Mouse (Mus musculus): ENCODE data around the gene Hivep2. TPM values are rescaled to one million over a fixed set of nuclear protein-coding genes. Genes with fewer than 3 reads are reported as not detected.
A peak's percentile ranks its signal among the peaks of the same experiment; 100 is the strongest.

Gene Hivep2
- total RNA-seq, 2 experiments from 2014 or later: 43.3 to 46.8 TPM

- intact Hi-C loops (cut with DNase I; ENCODE audit: low total_unique reads): loop anchor here (10.0 kb wide), 1 partner anchor 226 kb away; the partner anchor contains the start of gene Hivep2
- DNase-seq: no peak
These were observed 225.3 kb downstream of the Hivep2 start for GRCm38 (mm10) chr10:14191202-14191601.

GRCm38 (mm10) chr10:14192156-14192555 lies 226.3 kb downstream of the Hivep2 start:
- no peak for DNase-seq
- intact Hi-C loops (cut with DNase I; ENCODE audit: low total_unique reads): loop anchor here (10.0 kb wide), 1 partner anchor 227 kb away; the partner anchor contains the start of gene Hivep2

- intact Hi-C loops (cut with DNase I; ENCODE audit: low total_unique reads): loop anchor here (10.0 kb wide), 1 partner anchor 229 kb away; the partner anchor contains the start of gene Hivep2
- no peak for DNase-seq
These were observed 227.8 kb downstream of the Hivep2 start for GRCm38 (mm10) chr10:14193702-14194101.

GRCm38 (mm10) chr10:14195778-14196650 lies 230.1 kb downstream of the Hivep2 start:
- intact Hi-C loops (cut with DNase I; ENCODE audit: low total_unique reads): loop anchor here (10.0 kb wide), 1 partner anchor 231 kb away; the partner anchor contains the start of gene Hivep2
- DNase-seq: peak; percentile 35

- intact Hi-C loops (cut with DNase I; ENCODE audit: low total_unique reads): loop anchor here (10.0 kb wide), 1 partner anchor 232 kb away; the partner anchor contains the start of gene Hivep2
- DNase-seq: no peak
These were observed 230.9 kb downstream of the Hivep2 start for GRCm38 (mm10) chr10:14196785-14197184.

- DNase-seq: no peak
- intact Hi-C loops (cut with DNase I; ENCODE audit: low total_unique reads): loop anchor here (10.0 kb wide), 1 partner anchor 232 kb away; the partner anchor contains the start of gene Hivep2
These were observed 231.4 kb downstream of the Hivep2 start for GRCm38 (mm10) chr10:14197261-14197660.

GRCm38 (mm10) chr10:14199332-14199731 lies 233.5 kb downstream of the Hivep2 start:
- intact Hi-C loops (cut with DNase I; ENCODE audit: low total_unique reads): loop anchor here (10.0 kb wide), 1 partner anchor 235 kb away; the partner anchor contains the start of gene Hivep2
- DNase-seq: no peak

- peak; percentile 45 for DNase-seq
- intact Hi-C loops (cut with DNase I; ENCODE audit: low total_unique reads): loop anchor here (5.0 kb wide), 1 partner anchor 638 kb away; no protein-coding TSS in a partner anchor
These were observed 234.4 kb downstream of the Hivep2 start for GRCm38 (mm10) chr10:14200310-14200709.

Other genes with a start within 250 kb of the Hivep2 start
- 10 to 100 TPM; 34.7 to 38.2 TPM for gene Aig1, start 97.1 kb upstream of the Hivep2 start, total RNA-seq (2021)